Mouse (Mus musculus) forebrain, embryonic 16.5 days (tissue): ENCODE measurements around the gene Bean1. TPM values are rescaled to one million over a fixed set of nuclear protein-coding genes. Genes with fewer than 3 reads are reported as not detected.
A peak's percentile ranks its signal among the peaks of the same experiment; 100 is the strongest.
"Not testable (repeated sequence)": the region's sequence is repeated elsewhere in the genome, so short reads cannot be mapped to it uniquely, and the experiment has no call there.

Experiments
- ATAC-seq: fragments of 200-750 bp; cut with Nextera tagmentation; 2 replicates; pipeline ENCODE4 v1.8.0; 2017; ENCODE audit warnings: mild to moderate bottlenecking, moderate library complexity
- H3K27ac ChIP-seq: fragments of 300-500 bp; sonication (generic); 2 replicates; pipeline ENCODE4 v1.5.1; 2014; ENCODE audit warnings: low read length, control low read depth
- H3K27me3 ChIP-seq: fragments of 300-500 bp; sonication (generic); replicated peaks from 2 replicates; pipeline ENCODE4 v1.6.1; 2014; ENCODE audit warnings: low read length; ENCODE audit not compliant: control insufficient read depth, insufficient read depth
- H3K36me3 ChIP-seq: fragments of 300-500 bp; sonication (generic); 2 replicates; pipeline ENCODE4 v1.6.1; 2014; ENCODE audit not compliant: control insufficient read depth, insufficient read depth
- H3K4me1 ChIP-seq: fragments of 300-500 bp; sonication (generic); replicated peaks from 2 replicates; pipeline ENCODE4 v1.6.1; 2014; ENCODE audit warnings: low read length; ENCODE audit not compliant: control insufficient read depth, insufficient read depth
- H3K4me2 ChIP-seq: fragments of 300-500 bp; sonication (generic); 2 replicates; pipeline ENCODE4 v1.6.1; 2014; ENCODE audit warnings: mild to moderate bottlenecking, low read length, control low read depth
- H3K4me3 ChIP-seq: fragments of 300-500 bp; sonication (generic); replicated peaks from 2 replicates; pipeline ENCODE4 v1.5.1; 2014; ENCODE audit warnings: mild to moderate bottlenecking, low read length, control low read depth
- H3K9ac ChIP-seq: fragments of 300-500 bp; sonication (generic); replicated peaks from 2 replicates; pipeline ENCODE4 v1.6.1; 2014; ENCODE audit warnings: low read depth, low read length, control low read depth
- H3K9me3 ChIP-seq: fragments of 300-500 bp; sonication (generic); 2 replicates; pipeline ENCODE4 v1.6.1; 2016; ENCODE audit warnings: low read length; ENCODE audit not compliant: control insufficient read depth
- WGBS: fragments of 180-500 bp; shearing (Covaris S2); extraction: QIAGEN DNeasy Blood & Tissue Kit; methylation state at CpG from one replicate; pipeline ENCODE4 v1.1.7; 2014; 5-methylcytosine and 5-hydroxymethylcytosine counted together
- polyA plus RNA-seq: library from polyadenylated mRNA; unstranded; fragments of >200 nt; fragmentation: Nextera tagmentation; extraction: Ambion mirVana; gene quantifications from 2 replicates; pipeline ENCODE4 v1.2.1, GENCODE M21; 2015

Bean1 gene
- polyA plus RNA-seq, 1 experiment from 2014 or later, result 3.1 TPM

- Histone ChIP-seq H3K4me1 (peaks cover 27% of the 10 kb centered on the region), H3K4me2 (peak overlapping the region; percentile 88), H3K27me3 (no peaks in the 10 kb centered on the region), H3K36me3 (peaks cover 6% of the 10 kb centered on the region), H3K9me3 (no peaks in the 10 kb centered on the region), H3K27ac (no peak overlapping the region), H3K4me3 (peak overlapping the region; percentile 87), H3K9ac (peak overlapping the region; percentile 84)
- ATAC-seq, result no peak
- WGBS, result 73% methylated on average over 22 of the region's 22 CpGs
These were observed 77.0 kb downstream of the Bean1 start for GRCm38 (mm10) chr8:104247054-104247907.

GRCm38 (mm10) chr8:104247908-104248275, 77.7 kb downstream of the Bean1 start:
- no peaks in the 10 kb centered on the region for H3K27me3 ChIP-seq
- H3K4me1 ChIP-seq, result peaks cover 27% of the 10 kb centered on the region
- no peaks in the 10 kb centered on the region for H3K9me3 ChIP-seq
- WGBS, result 3% methylated on average over 11 of the region's 11 CpGs
- H3K27ac ChIP-seq, result no peak overlapping the region
- peak overlapping the region; percentile 88 for H3K4me2 ChIP-seq
- no peak; the same call in 1 of the 2 replicates for ATAC-seq
- peaks cover 1% of the 10 kb centered on the region for H3K36me3 ChIP-seq
- peak overlapping the region; percentile 84 for H3K9ac ChIP-seq
- peak overlapping the region; percentile 87 for H3K4me3 ChIP-seq

GRCm38 (mm10) chr8:104248276-104248675, 78.0 kb downstream of the Bean1 start, which contains the start of gene Tk2:
Tk2 (minus strand) TSS chr8:104248558.
- no peak within 1 kb of the TSS for H3K27ac ChIP-seq
- whole genome bisulfite sequencing, result under 1% methylated on average over 28 of the region's 28 CpGs
- peak within 1 kb of the TSS; percentile 88 for H3K4me2 ChIP-seq
- no peaks in the 10 kb centered on the region for H3K36me3 ChIP-seq
- H3K27me3 ChIP-seq, result no peaks in the 10 kb centered on the region
- H3K4me3 ChIP-seq, result peak within 1 kb of the TSS; percentile 87
- H3K9ac ChIP-seq, result peak within 1 kb of the TSS; percentile 84
- peak; percentile 93 for ATAC-seq
- H3K4me1 ChIP-seq, result peaks cover 27% of the 10 kb centered on the region
- no peaks in the 10 kb centered on the region for H3K9me3 ChIP-seq

GRCm38 (mm10) chr8:104249442-104249996, 79.3 kb downstream of the Bean1 start:
- no peak overlapping the region for H3K27ac ChIP-seq
- H3K36me3 ChIP-seq, result no peaks in the 10 kb centered on the region
- no peak for ATAC-seq
- 87% methylated on average over 7 of the region's 7 CpGs for WGBS
- H3K4me1 ChIP-seq, result peaks cover 27% of the 10 kb centered on the region
- no peaks in the 10 kb centered on the region for H3K27me3 ChIP-seq
- H3K9me3 ChIP-seq, result no peaks in the 10 kb centered on the region
- H3K9ac ChIP-seq, result no peak overlapping the region
- no peak overlapping the region for H3K4me3 ChIP-seq
- H3K4me2 ChIP-seq, result no peak overlapping the region

GRCm38 (mm10) chr8:104250439-104251367, 80.5 kb downstream of the Bean1 start, which contains the start of gene Cklf:
Cklf (plus strand) TSS chr8:104250861.
- peak within 1 kb of the TSS; percentile 76 for H3K4me3 ChIP-seq
- no peaks in the 10 kb centered on the region for H3K9me3 ChIP-seq
- H3K27ac ChIP-seq, result peak within 1 kb of the TSS; percentile 61
- peak within 1 kb of the TSS; percentile 89 for H3K4me2 ChIP-seq
- peak; percentile 79 for ATAC-seq
- H3K36me3 ChIP-seq, result no peaks in the 10 kb centered on the region
- peaks cover 27% of the 10 kb centered on the region for H3K4me1 ChIP-seq
- H3K9ac ChIP-seq, result peak within 1 kb of the TSS; percentile 72
- 4% methylated on average over 41 of the region's 41 CpGs for WGBS
- H3K27me3 ChIP-seq, result no peaks in the 10 kb centered on the region

GRCm38 (mm10) chr8:104251461-104251860, 81.2 kb downstream of the Bean1 start:
- Histone ChIP-seq H3K36me3 (no peaks in the 10 kb centered on the region), H3K4me3 (peak overlapping the region; percentile 76), H3K9ac (peak overlapping the region; percentile 72), H3K27me3 (no peaks in the 10 kb centered on the region), H3K27ac (no peak overlapping the region), H3K9me3 (no peaks in the 10 kb centered on the region), H3K4me1 (peaks cover 27% of the 10 kb centered on the region), H3K4me2 (peak overlapping the region; percentile 89)
- WGBS, result 0% methylated on average over 7 of the region's 7 CpGs
- no peak for ATAC-seq

GRCm38 (mm10) chr8:104253016-104253415, 82.8 kb downstream of the Bean1 start:
- no peaks in the 10 kb centered on the region for H3K9me3 ChIP-seq
- peaks cover 2% of the 10 kb centered on the region; the same call in 1 of the 2 replicates for H3K36me3 ChIP-seq
- H3K27ac ChIP-seq, result no peak overlapping the region
- 85% methylated on average over 3 of the region's 3 CpGs for WGBS
- H3K4me2 ChIP-seq, result no peak overlapping the region
- peaks cover 14% of the 10 kb centered on the region for H3K4me1 ChIP-seq
- H3K4me3 ChIP-seq, result no peak overlapping the region
- no peak overlapping the region for H3K9ac ChIP-seq
- no peak for ATAC-seq
- H3K27me3 ChIP-seq, result no peaks in the 10 kb centered on the region

- not testable (repeated sequence) for H3K27ac ChIP-seq, H3K4me2 ChIP-seq, H3K9ac ChIP-seq, ATAC-seq, H3K4me1 ChIP-seq, H3K27me3 ChIP-seq, H3K9me3 ChIP-seq, H3K4me3 ChIP-seq
- H3K36me3 ChIP-seq, result peaks cover 16% of the 10 kb centered on the region
- WGBS, result 96% methylated on average over 5 of the region's 5 CpGs
These were observed 91.6 kb downstream of the Bean1 start for GRCm38 (mm10) chr8:104261802-104262201.
